Mouse (Mus musculus) bone marrow, adult 2 months (tissue): ENCODE results near the gene Lims1.

Source experiments
- CTCF ChIP-seq: fragments of 200-500 bp; IDR thresholded peaks from 2 replicates; pipeline ENCODE4 v1.5.1; 2011; ENCODE audit warnings: low read length, control low read depth; ENCODE audit not compliant: control insufficient read depth, insufficient read depth
- POLR2A ChIP-seq: fragments of 200-500 bp; IDR thresholded peaks from 2 replicates; pipeline ENCODE4 v1.6.1; 2011; ENCODE audit warnings: low read depth, mild to moderate bottlenecking, control low read depth, low read length, borderline replicate concordance; ENCODE audit not compliant: control insufficient read depth

GRCm38 (mm10) chr10:58372430-58373030 lies 49.3 kb downstream of the Lims1 start:
- TF ChIP-seq CTCF, result no peak
- TF ChIP-seq POLR2A, result no peak
